27 mouse cellular contexts compared by ENCODE assay signal in genomic region chr2:13777032-13777431, GRCm38 (mm10). TPM values are rescaled to one million over a fixed set of nuclear protein-coding genes. Genes with fewer than 3 reads are reported as not detected.
DNase-seq lines count a peak whose midpoint lies in the region; ATAC-seq and TF ChIP-seq lines count a peak whose summit lies in the region.
"Had no signal": no experiment of that assay in that cellular context is flagged by ENCODE, and none has a peak within 500 bp of the region (broad histone marks: within the 10 kb centered on the region; RNA-seq: fewer than 3 reads in every experiment).

No protein-coding gene starts in this region.

- H3K27ac ChIP-seq in kidney, embryonic 15.5 days: no peak overlapping the region
- H3K27ac ChIP-seq in kidney, adult 2 months (ENCODE audit: insufficient read depth, low read depth, low read length): no peak overlapping the region
- H3K27ac ChIP-seq: embryonic facial prominence, embryonic 12.5 days; embryonic facial prominence, embryonic 15.5 days; forebrain, embryonic 12.5 days; forebrain, embryonic 15.5 days; heart, adult 2 months; heart, embryonic 10.5 days; heart, embryonic 13.5 days; hindbrain, embryonic 12.5 days; hindbrain, embryonic 15.5 days; intestine, embryonic 15.5 days had no signal

- H3K27me3 ChIP-seq in E14TG2a.4 (ENCODE audit: insufficient read depth, low read length): no peaks in the 10 kb centered on the region
- no peaks in the 10 kb centered on the region for H3K27me3 ChIP-seq in splenic B cell, adult 2 months (ENCODE audit: control insufficient read depth, insufficient read depth, low read length, poor library complexity, severe bottlenecking)
- H3K27me3 ChIP-seq in kidney, embryonic 15.5 days: no peaks in the 10 kb centered on the region
- no peaks in the 10 kb centered on the region for H3K27me3 ChIP-seq in kidney, adult 2 months (replicated peaks; ENCODE audit: control insufficient read depth, insufficient read depth, low read length)
- H3K27me3 ChIP-seq: embryonic facial prominence, embryonic 12.5 days; embryonic facial prominence, embryonic 15.5 days; forebrain, embryonic 12.5 days; forebrain, embryonic 15.5 days; heart, embryonic 13.5 days; hindbrain, embryonic 12.5 days; hindbrain, embryonic 15.5 days; intestine, embryonic 15.5 days had no signal

- no peak overlapping the region for H3K4me2 ChIP-seq in kidney, embryonic 15.5 days
- H3K4me2 ChIP-seq: embryonic facial prominence, embryonic 12.5 days; embryonic facial prominence, embryonic 15.5 days; forebrain, embryonic 12.5 days; forebrain, embryonic 15.5 days; heart, embryonic 13.5 days; hindbrain, embryonic 12.5 days; hindbrain, embryonic 15.5 days; intestine, embryonic 15.5 days had no signal

- peaks cover 10% of the 10 kb centered on the region for H3K4me1 ChIP-seq in E14TG2a.4 (replicated peaks; ENCODE audit: low read depth, low read length)
- no peaks in the 10 kb centered on the region for H3K4me1 ChIP-seq in kidney, embryonic 15.5 days
- 0 out of 2 replicates have a peak, but pooled peaks cover 3% of the 10 kb centered on the region for H3K4me1 ChIP-seq in kidney, adult 2 months (ENCODE audit: control insufficient read depth, insufficient read depth, low read length)
- H3K4me1 ChIP-seq: embryonic facial prominence, embryonic 12.5 days; embryonic facial prominence, embryonic 15.5 days; forebrain, embryonic 12.5 days; forebrain, embryonic 15.5 days; heart, embryonic 10.5 days; heart, embryonic 13.5 days; hindbrain, embryonic 12.5 days; hindbrain, embryonic 15.5 days; intestine, embryonic 15.5 days had no signal

- TF ChIP-seq CTCF in E14TG2a.4 (conservative IDR thresholded peaks at IDR 0.05; ENCODE audit: low read length): no peak
- TF ChIP-seq CTCF in kidney, adult 2 months (conservative IDR thresholded peaks at IDR 0.05; ENCODE audit: insufficient read depth, insufficient read length, low read depth, low read length): no peak

- ATAC-seq in CD4-positive, CD25-positive, alpha-beta regulatory T cell, adult 4 months: peak; percentile 42
- ATAC-seq in kidney, embryonic 15.5 days (replicated peaks; ENCODE audit: low FRiP score): no peak
- ATAC-seq: forebrain, embryonic 15.5 days; intestine, embryonic 15.5 days had no signal

- TF ChIP-seq POLR2A in kidney, adult 2 months (IDR thresholded peaks at IDR 0.05; ENCODE audit: low read depth, low read length): no peak

- peak; percentile 43 for DNase-seq in R1 (ENCODE audit: low read depth, low spot score)
- DNase-seq in splenic B cell, adult 2 months (ENCODE audit: low read depth, low spot score): peak; percentile 42
- no peak for DNase-seq in lung, postnatal 4 days
- no peak for DNase-seq in kidney, adult 2 months
- DNase-seq: adrenal gland, adult 2 months; adrenal gland, postnatal 14 days; cerebellum, adult 11 months; cerebellum, adult 2 months; cerebellum, adult 9-11 months; cerebellum, postnatal 25 days; gastrocnemius, postnatal 10 days; gastrocnemius, postnatal 36 days; heart, adult 2 months; heart, postnatal 14 days; kidney, adult 11 months had no signal

- H3K4me3 ChIP-seq in E14TG2a.4 (replicated peaks; ENCODE audit: low read length): peak overlapping the region; percentile 35; the same call in 1 of the 2 replicates
- H3K4me3 ChIP-seq in kidney, embryonic 15.5 days (replicated peaks): no peak overlapping the region
- H3K4me3 ChIP-seq in kidney, adult 2 months (ENCODE audit: insufficient read depth, low read depth, low read length): no peak overlapping the region
- H3K4me3 ChIP-seq: embryonic facial prominence, embryonic 12.5 days; embryonic facial prominence, embryonic 15.5 days; forebrain, embryonic 12.5 days; forebrain, embryonic 15.5 days; heart, adult 2 months; heart, embryonic 10.5 days; heart, embryonic 13.5 days; hindbrain, embryonic 12.5 days; hindbrain, embryonic 15.5 days; intestine, embryonic 15.5 days had no signal

- no peak overlapping the region for H3K9ac ChIP-seq in kidney, embryonic 15.5 days
- H3K9ac ChIP-seq: embryonic facial prominence, embryonic 12.5 days; embryonic facial prominence, embryonic 15.5 days; forebrain, embryonic 12.5 days; forebrain, embryonic 15.5 days; heart, embryonic 13.5 days; hindbrain, embryonic 12.5 days; hindbrain, embryonic 15.5 days; intestine, embryonic 15.5 days had no signal

- no peaks in the 10 kb centered on the region for H3K9me3 ChIP-seq in E14TG2a.4 (ENCODE audit: low read length)
- no peaks in the 10 kb centered on the region for H3K9me3 ChIP-seq in kidney, embryonic 15.5 days (replicated peaks)
- H3K9me3 ChIP-seq: embryonic facial prominence, embryonic 12.5 days; embryonic facial prominence, embryonic 15.5 days; forebrain, embryonic 12.5 days; forebrain, embryonic 15.5 days; heart, embryonic 10.5 days; heart, embryonic 13.5 days; hindbrain, embryonic 12.5 days; hindbrain, embryonic 15.5 days; intestine, embryonic 15.5 days had no signal

- no peaks in the 10 kb centered on the region for H3K36me3 ChIP-seq in E14TG2a.4 (ENCODE audit: insufficient read depth, low read length)
- H3K36me3 ChIP-seq in splenic B cell, adult 2 months (ENCODE audit: control insufficient read depth, insufficient read depth, low read length, poor library complexity, severe bottlenecking): no peaks in the 10 kb centered on the region
- H3K36me3 ChIP-seq in kidney, embryonic 15.5 days: no peaks in the 10 kb centered on the region
- H3K36me3 ChIP-seq in kidney, adult 2 months (ENCODE audit: control insufficient read depth, insufficient read depth, low read length): no peaks in the 10 kb centered on the region
- H3K36me3 ChIP-seq: embryonic facial prominence, embryonic 12.5 days; embryonic facial prominence, embryonic 15.5 days; forebrain, embryonic 12.5 days; forebrain, embryonic 15.5 days; heart, embryonic 10.5 days; heart, embryonic 13.5 days; hindbrain, embryonic 12.5 days; hindbrain, embryonic 15.5 days; intestine, embryonic 15.5 days had no signal

RNA-seq across cellular contexts. Expression of gene St8sia6, which starts 16.8 kb away (rescaled TPM):
- polyA plus RNA-seq in CD4-positive, CD25-positive, alpha-beta regulatory T cell, adult 4 months (2017; shearing (Covaris generic)): 10 to 100 TPM; 12.8 to 14.6 TPM
- 3.4 and 5.3 TPM in 2 replicates for polyA plus RNA-seq in kidney, embryonic 15.5 days (2015; fragmentation: Nextera tagmentation; extraction: Ambion mirVana)
- polyA plus RNA-seq in kidney, adult 2 months (2012; rRNA removed): 3.7 and 4.0 TPM in 2 replicates

Comparison
In these comparisons a context has a peak if more than half of its experiments do, and no peak if none do; other contexts are left out.
1. DNase-seq: peak in R1 (single experiment) and splenic B cell, adult 2 months (single experiment); none in lung, postnatal 4 days (0 of 2) and kidney, adult 2 months (single experiment).